Mouse (Mus musculus) gastrocnemius, postnatal 14 days (tissue): ENCODE measurements around the gene Tmem123. TPM values are rescaled to one million over a fixed set of nuclear protein-coding genes. Genes with fewer than 3 reads are reported as not detected.
A peak's percentile ranks its signal among the peaks of the same experiment; 100 is the strongest.

ENCODE experiments used
- DNase-seq: peaks from one replicate; pipeline ENCODE4 v3.0.0; 2021; ENCODE audit warnings: mixed read lengths
- intact Hi-C: fragments of 180-260 bp; cut with DNase I; formaldehyde crosslinking; loops from one replicate; pipeline ENCODE4 v1.15.1; 2025; ENCODE audit warnings: low total_unique reads
- long read RNA-seq, 2 experiments: library from polyadenylated mRNA; stranded (forward); transcript quantifications; one replicate each; pipeline ENCODE4 v2.0.0; 2021
- total RNA-seq, 2 experiments: library from RNA; stranded (reverse); gene quantifications; 2 replicates each; pipeline ENCODE4 v1.2.3; 2021

Gene Tmem123
- 10 to 100 TPM; 23.1 to 26.7 TPM for total RNA-seq
- long read RNA-seq, experiment 1, transcript Tmem123-201 (5 exons, 2,907 nt) = major isoform, 29 of 33 reads
- long read RNA-seq, experiment 1, partial matches to known transcripts = 1 of 33 reads
- long read RNA-seq, experiment 1, other reads (novel, unspliced or antisense) = 2 of 33 reads
- long read RNA-seq, experiment 2, transcript Tmem123-201 (5 exons, 2,907 nt) = major isoform, 28 of 31 reads
- long read RNA-seq, experiment 2, partial matches to known transcripts = 2 of 31 reads
- long read RNA-seq, experiment 2, other reads (novel, unspliced or antisense) = 0 of 31 reads

DNA sequence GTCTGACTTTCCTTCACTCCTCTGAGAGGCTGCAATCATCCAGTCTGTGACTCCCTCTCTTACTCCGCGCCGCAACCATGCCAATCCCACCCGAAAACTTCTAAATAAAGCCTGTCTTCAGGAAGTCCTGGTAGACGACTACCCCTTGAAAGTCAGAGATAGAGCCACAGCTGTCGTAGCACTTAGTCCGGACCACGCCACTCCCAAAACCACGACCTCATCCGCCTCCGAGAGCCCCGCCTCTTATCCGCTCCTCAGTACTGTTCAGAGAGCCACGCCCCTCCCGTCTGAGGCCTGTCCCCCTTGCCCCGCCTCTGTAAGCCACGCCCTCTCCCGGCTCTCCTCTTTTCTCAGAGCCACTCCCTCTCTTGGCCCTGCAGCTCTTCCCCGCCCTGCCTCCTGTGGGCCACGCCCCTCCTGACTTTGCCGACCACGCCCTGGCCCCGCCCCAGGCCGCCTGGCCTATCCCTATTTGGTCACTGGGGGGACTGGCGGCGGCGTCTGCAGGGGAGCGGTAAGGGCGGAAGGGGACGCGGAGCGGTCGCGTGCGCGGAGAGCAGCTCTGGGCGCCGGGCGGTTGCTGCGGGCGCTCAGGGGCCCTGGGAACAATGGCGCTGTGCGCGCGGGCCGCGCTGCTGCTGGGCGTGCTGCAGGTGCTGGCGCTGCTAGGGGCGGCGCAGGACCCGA, at the start of gene Tmem123:
TSS of gene Tmem123 (plus strand) at position 428 of the 687 bp plus-strand sequence.
- intact Hi-C loops = no loop called here
- peak; percentile 100 for DNase-seq

GRCm38 (mm10) chr9:7714062-7714907, 49.6 kb upstream of the Tmem123 start:
- intact Hi-C loops = loop anchor here (5.0 to 10.0 kb wide), 2 partner anchors 141 to 183 kb away; no protein-coding TSS in a partner anchor

GRCm38 (mm10) chr9:7714908-7715175, 49.0 kb upstream of the Tmem123 start:
- DNase-seq = no peak
- intact Hi-C loops = loop anchor here (5.0 to 10.0 kb wide), 2 partner anchors 140 to 182 kb away; no protein-coding TSS in a partner anchor

More at GRCm38 (mm10) chr9:7714062-7714907, 49.6 kb upstream of the Tmem123 start:
- DNase-seq = no peak

DNA sequence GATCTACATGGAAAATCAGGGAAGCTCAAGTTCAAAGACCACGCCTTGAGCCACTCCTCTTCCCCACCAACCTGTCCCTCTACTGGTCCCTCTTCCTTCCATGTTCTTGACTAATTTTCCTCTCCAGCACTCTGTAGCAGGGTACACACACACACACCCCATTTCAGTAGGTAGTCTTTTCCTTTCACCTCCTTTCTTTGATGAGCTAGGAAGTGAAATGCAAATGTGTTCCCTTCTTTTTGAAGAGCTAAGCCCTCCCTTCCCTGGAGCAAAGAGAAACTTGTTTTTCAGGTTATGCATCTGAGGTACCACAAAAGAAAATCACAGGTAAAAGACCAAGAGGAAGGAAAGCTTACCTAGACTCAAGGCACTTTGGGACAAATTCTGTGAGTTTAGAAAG, 42.3 kb upstream of the Tmem123 start:
- intact Hi-C loops = no loop called here
- no peak for DNase-seq

- DNase-seq = no peak
- intact Hi-C loops = no loop called here
Measured at GRCm38 (mm10) chr9:7728997-7729396, 34.8 kb upstream of the Tmem123 start.

GRCm38 (mm10) chr9:7742696-7743095, 21.1 kb upstream of the Tmem123 start:
- intact Hi-C loops = no loop called here
- no peak for DNase-seq

DNA sequence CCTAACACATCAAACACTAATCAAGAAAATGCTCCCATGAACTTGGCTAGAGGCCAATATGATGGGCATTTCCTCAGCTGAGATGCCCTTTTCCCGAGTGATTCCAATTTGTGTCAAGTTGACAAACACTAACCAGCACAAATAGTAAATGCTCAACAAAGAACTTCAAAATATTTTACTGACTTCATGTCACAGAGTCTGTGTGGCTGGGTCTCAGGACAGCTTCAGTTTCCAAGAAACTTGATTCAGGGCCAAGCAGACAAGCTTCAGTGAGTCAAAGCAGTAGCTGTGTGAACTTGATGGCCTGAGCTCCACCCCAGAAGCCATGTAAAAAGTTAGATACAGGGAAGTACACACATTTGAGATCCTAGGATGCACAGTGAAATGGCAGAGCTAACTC, 19.7 kb upstream of the Tmem123 start:
- intact Hi-C loops = no loop called here
- DNase-seq = no peak

DNA sequence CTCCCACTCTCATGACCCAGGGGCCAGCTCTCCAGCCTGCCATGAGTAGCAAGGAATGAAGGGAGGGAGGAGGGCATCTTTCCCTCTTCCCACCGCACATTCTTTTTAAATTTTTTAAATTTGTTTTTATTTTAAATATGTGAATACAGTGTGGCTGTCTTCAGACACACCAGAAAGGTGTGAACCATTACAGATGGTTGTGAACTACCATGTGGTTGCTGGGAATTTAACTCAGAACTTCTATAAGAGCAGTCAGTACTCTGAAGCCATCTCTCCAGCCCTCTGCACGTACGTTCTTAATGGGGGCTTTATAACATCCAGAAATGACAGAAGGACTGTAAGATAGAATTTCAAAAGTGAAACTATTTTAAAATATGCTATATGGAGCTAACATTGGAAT, 15.0 kb upstream of the Tmem123 start:
- DNase-seq = no peak
- intact Hi-C loops = no loop called here

- no peak for DNase-seq
- intact Hi-C loops = no loop called here
Measured at GRCm38 (mm10) chr9:7749537-7749936, 14.3 kb upstream of the Tmem123 start.

DNA sequence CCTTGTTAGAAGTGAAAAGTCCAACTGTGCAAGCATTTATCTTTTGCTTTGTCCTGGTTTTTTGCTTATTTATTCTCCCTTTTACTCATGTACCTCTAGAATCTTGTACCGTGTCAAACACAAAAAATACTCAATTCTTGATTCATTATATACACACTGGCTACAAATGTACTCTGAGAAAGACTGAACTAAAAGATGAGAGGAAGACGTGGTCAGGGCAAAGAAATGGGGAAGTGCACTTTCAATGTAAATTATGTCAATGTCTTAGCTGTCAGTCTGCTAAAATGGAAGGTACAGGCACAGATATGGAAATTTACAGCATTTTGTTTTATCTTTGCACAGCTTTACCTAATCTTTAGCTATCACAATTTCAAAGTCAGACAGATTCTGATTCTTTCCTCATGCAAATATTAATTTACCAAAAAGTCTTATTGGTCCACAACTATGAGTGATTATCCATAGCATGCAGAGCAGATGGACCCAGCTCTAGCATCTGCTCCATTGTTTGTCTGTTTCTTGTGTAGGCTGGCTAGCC, 7.9 kb upstream of the Tmem123 start:
- DNase-seq = no peak
- intact Hi-C loops = no loop called here

DNA sequence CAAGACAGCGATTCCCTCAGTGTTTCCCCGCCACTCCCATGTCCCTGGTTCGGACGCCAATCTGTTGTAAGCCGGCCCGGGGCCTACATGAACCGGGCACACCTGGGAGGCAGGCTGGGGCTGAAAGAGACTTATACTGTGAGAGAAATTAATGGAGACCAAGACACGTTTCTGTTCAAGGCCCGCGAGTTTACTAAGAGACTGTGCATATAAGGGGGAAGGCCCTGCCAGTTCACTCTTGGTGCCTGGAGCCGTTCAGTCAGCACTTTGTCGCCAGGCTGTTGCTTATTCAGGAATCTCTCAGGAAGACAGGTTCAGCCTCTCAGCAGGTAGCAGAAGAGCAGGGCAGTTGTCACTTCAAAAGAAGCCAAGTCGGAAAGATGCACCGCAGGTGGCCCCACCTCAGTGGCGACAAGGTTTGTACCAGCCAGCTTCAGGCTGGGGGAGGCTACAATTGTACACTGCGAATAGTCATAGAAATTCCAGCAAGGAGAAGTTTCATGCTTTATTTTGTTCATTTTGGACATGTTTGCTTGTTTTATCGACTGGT, 1.9 kb upstream of the Tmem123 start:
- no peak for DNase-seq
- intact Hi-C loops = no loop called here

DNA sequence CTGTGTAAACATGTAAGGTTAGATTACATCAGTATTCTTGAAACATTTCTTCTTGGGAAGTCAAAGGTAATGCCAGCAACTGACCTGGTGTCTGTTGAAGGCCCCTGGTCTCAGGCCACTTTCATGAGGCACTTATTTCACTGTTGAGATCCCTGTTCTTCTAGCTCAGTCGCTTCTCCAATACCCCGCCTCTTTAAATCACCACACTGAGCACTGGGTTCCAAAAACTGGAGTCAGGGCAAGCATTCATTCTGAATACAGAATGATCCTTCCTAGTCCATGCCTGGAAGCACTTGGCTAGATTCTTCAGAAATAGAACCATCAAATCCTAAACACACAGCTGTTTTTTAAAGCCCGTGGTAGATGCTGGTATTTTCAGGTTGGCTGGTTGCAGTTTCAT, 1.1 kb upstream of the Tmem123 start:
- DNase-seq = no peak
- intact Hi-C loops = no loop called here

- intact Hi-C loops = no loop called here
- DNase-seq = no peak
Measured at GRCm38 (mm10) chr9:7764463-7764871, 626 bp downstream of the Tmem123 start.

GRCm38 (mm10) chr9:7765236-7765635, 1.4 kb downstream of the Tmem123 start:
- intact Hi-C loops = no loop called here

DNA sequence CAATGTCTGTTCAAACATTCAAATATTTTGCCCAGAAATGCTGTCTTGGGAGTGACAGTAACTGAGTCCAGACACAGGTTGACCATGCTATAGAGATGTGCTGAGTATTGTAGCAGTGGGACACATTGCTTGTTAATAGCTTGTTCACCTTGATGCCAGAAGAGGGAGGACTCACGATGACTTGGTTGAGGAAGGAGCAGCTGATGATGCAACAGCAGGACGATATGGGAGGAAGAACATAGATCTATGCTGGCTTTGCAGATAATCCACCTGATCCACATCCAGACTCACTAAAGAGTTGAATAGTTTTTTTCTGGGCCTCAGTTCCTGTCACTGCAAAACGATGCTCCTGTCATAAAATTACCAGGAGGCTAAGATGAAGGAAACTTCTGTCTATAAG, 2.7 kb downstream of the Tmem123 start:
- no peak for DNase-seq
- intact Hi-C loops = no loop called here

More at GRCm38 (mm10) chr9:7765236-7765635, 1.4 kb downstream of the Tmem123 start:
- no peak for DNase-seq

DNA sequence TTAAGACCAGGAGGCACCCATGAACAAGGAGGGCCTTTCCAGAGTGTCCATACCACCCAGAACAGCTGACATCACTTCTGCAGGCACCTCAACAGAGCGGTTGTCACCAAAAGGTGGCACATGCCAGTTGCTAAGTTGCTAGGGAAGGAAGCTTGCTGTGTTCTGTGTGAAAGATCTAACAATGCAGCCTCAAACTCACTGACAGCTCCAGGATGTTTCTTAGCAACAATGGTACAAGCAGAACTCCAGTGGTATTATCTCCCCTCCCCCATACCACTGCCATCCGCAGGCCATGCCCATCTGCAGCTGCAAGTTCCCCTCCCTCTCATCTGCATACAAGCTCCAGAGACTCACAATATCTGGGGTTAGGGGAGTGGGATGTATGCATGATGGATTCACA, 3.7 kb downstream of the Tmem123 start:
- DNase-seq = no peak
- intact Hi-C loops = no loop called here

- no peak for DNase-seq
- intact Hi-C loops = no loop called here
Measured at GRCm38 (mm10) chr9:7769081-7769480, 5.2 kb downstream of the Tmem123 start.

GRCm38 (mm10) chr9:7769491-7769890, 5.7 kb downstream of the Tmem123 start:
- no peak for DNase-seq
- intact Hi-C loops = no loop called here

DNA sequence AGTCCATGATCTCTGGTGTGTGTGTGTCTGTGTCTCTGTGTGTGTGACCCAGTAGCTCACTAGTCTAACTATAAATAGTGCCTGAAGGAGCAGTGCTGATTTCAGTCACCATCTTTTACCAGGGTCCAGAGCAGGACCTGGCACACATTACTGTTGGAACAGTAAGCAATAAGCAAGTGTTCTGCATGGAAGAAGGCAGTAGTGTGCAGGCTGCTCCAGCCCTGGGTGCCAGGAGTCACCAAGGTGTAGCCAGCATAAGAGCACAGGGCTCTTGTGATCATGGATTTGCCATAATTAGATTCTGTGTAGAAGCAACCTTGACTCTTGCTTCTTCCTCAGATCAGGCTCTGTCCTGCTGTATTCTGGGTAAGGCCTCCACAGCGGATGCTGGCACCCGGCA, 8.5 kb downstream of the Tmem123 start:
- no peak for DNase-seq
- intact Hi-C loops = no loop called here
